Mouse (Mus musculus) forebrain, embryonic 11.5 days (tissue): ENCODE measurements around the gene Apbb2. TPM values are rescaled to one million over a fixed set of nuclear protein-coding genes. Genes with fewer than 3 reads are reported as not detected.

Experiments
- ATAC-seq: fragments of 200-750 bp; cut with Nextera tagmentation; replicated peaks from 2 replicates; pipeline ENCODE4 v1.8.0; 2017; ENCODE audit warnings: moderate TSS enrichment; ENCODE audit not compliant: low FRiP score
- DNase-seq: peaks from one replicate; pipeline ENCODE4 v3.0.0-alpha.2; 2017; ENCODE audit warnings: low spot score
- H3K27ac ChIP-seq: fragments of 300-500 bp; sonication (generic); 2 replicates; pipeline ENCODE4 v1.5.1; 2014; ENCODE audit warnings: low read depth, low read length
- H3K27me3 ChIP-seq: fragments of 300-500 bp; sonication (generic); 2 replicates; pipeline ENCODE4 v1.6.1; 2014; ENCODE audit warnings: mild to moderate bottlenecking, low read length, mixed read lengths; ENCODE audit not compliant: control insufficient read depth, insufficient read depth
- H3K36me3 ChIP-seq: fragments of 300-500 bp; sonication (generic); 2 replicates; pipeline ENCODE4 v1.6.1; 2014; ENCODE audit warnings: mild to moderate bottlenecking, low read length, moderate library complexity, mixed read lengths; ENCODE audit not compliant: control insufficient read depth, insufficient read depth
- H3K4me1 ChIP-seq: fragments of 300-500 bp; sonication (generic); replicated peaks from 2 replicates; pipeline ENCODE4 v1.6.1; 2014; ENCODE audit warnings: low read length, mixed read lengths; ENCODE audit not compliant: control insufficient read depth, insufficient read depth
- H3K4me2 ChIP-seq: fragments of 300-500 bp; sonication (generic); 2 replicates; pipeline ENCODE4 v1.6.1; 2014; ENCODE audit warnings: low read depth, mild to moderate bottlenecking, low read length, moderate library complexity, mixed read lengths; ENCODE audit not compliant: severe bottlenecking
- H3K4me3 ChIP-seq: fragments of 300-500 bp; sonication (generic); 2 replicates; pipeline ENCODE4 v1.5.1; 2014; ENCODE audit warnings: low read depth, low read length
- H3K9ac ChIP-seq: fragments of 300-500 bp; sonication (generic); 2 replicates; pipeline ENCODE4 v1.6.1; 2014; ENCODE audit warnings: low read length
- H3K9me3 ChIP-seq: fragments of 300-500 bp; sonication (generic); 2 replicates; pipeline ENCODE4 v1.6.1; 2016; ENCODE audit warnings: low read length, mixed read lengths; ENCODE audit not compliant: control insufficient read depth
- WGBS: fragments of 180-500 bp; shearing (Covaris S2); extraction: QIAGEN DNeasy Blood & Tissue Kit; methylation state at CpG from one replicate; pipeline ENCODE4 v1.1.7; 2014; 5-methylcytosine and 5-hydroxymethylcytosine counted together
- polyA plus RNA-seq: library from polyadenylated mRNA; unstranded; fragments of >200 nt; fragmentation: Nextera tagmentation; extraction: Ambion mirVana; gene quantifications from 2 replicates; pipeline ENCODE4 v1.2.1, GENCODE M21; 2014

Apbb2 gene
- polyA plus RNA-seq, 1 experiment from 2014 or later = 35.3 TPM

DNA sequence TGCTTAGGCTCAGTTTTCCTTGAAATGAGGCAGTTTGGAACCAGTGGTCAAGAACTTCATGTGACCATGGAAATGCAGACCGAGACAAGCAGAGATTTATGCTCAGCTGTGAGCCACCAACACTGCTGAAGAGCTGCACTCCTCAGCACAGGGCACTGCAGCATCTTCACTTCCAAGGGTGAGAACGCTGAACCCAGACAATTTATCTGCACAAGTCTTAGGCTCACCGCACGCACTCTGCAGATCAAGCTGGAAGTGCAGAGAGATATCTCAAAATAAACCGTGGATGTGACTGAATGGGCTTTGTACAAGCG is 114.2 kb downstream of the Apbb2 start:
- H3K27ac ChIP-seq = no peak overlapping the region
- no peaks in the 10 kb centered on the region for H3K36me3 ChIP-seq
- WGBS = 88% methylated on average over 6 of the region's 6 CpGs

DNA sequence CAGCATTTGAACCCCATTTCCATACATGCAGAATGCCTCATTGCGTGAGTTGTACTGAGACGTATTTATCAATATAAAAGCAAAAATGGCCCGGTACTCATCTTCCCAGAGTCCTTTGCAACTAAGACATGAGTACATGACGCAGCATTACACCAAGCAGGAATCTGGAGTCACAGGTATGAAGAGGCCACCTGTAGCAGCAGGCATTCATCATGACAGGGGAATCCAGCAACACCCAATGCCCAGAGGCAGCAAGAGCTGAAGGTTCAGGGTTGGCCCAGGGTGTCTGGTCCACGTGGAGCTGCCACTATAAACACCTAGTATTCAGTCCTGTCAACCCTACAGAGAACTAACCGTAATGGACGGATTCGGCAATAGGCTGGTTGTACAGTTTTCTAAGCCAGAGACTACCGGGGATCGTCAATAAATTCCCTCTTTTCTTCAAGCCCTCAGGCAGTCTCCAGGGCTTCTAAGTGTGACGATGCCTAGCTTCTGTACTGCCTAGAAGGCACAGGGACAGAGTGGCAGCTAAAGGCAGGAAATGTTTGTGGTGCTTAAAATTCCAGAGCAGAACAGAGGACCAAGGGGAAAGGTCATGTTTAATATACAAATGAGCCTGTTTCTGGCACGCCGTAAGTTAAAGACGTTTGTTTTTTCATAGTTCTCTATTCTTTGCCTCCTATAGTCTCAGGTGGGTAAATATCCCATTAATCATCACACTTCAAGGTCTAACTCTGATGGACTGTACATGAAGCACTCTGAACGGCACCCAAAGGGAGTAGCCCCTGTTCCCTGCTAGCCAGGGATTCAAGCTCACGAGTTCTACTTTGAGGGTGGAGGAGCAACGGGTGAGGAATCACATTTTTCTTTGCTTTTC is 114.8 kb downstream of the Apbb2 start:
- no peak overlapping the region for H3K4me2 ChIP-seq
- no peak overlapping the region for H3K4me3 ChIP-seq
- ATAC-seq (no peak), DNase-seq (peak; percentile 42)
- H3K27ac ChIP-seq = no peak overlapping the region
- no peaks in the 10 kb centered on the region for H3K27me3 ChIP-seq
- no peaks in the 10 kb centered on the region for H3K9me3 ChIP-seq
- WGBS = 77% methylated on average over 17 of the region's 17 CpGs
- H3K36me3 ChIP-seq = no peaks in the 10 kb centered on the region
- no peak overlapping the region for H3K9ac ChIP-seq
- H3K4me1 ChIP-seq = no peaks in the 10 kb centered on the region

More for the DNA sequence above, 114.2 kb downstream of the Apbb2 start:
- ATAC-seq (no peak), DNase-seq (no peak)
- Histone ChIP-seq H3K9ac (no peak overlapping the region), H3K9me3 (no peaks in the 10 kb centered on the region), H3K4me2 (no peak overlapping the region), H3K27me3 (no peaks in the 10 kb centered on the region), H3K4me1 (no peaks in the 10 kb centered on the region), H3K4me3 (no peak overlapping the region)

DNA sequence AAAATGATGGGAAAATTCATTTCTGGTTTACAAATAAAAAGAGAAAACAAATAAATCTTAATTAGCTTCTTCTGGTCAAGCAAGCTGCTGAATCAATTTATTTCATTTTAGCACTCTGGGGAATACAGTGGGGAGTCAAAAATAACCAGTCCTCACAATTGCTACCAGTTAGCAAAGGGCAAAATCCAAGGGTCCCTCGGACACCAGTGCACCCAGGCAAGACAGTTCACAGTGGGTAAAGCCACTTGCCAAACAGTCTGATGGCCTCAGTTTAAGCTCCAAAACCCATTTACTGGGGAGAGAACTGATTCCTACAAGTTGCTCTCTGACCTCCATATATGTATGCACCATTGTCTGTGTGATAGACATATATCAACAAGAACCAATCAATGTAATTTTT is 115.6 kb downstream of the Apbb2 start:
- ATAC-seq = no peak
- Histone ChIP-seq H3K4me3 (no peak overlapping the region), H3K9ac (no peak overlapping the region), H3K27me3 (no peaks in the 10 kb centered on the region), H3K36me3 (no peaks in the 10 kb centered on the region), H3K4me1 (no peaks in the 10 kb centered on the region), H3K9me3 (no peaks in the 10 kb centered on the region), H3K27ac (no peak overlapping the region), H3K4me2 (no peak overlapping the region)
- WGBS = 92% methylated on average over 1 of the region's 1 CpGs
- DNase-seq = no peak

GRCm38 (mm10) chr5:66499621-66500020 is 119.0 kb downstream of the Apbb2 start:
- H3K9ac ChIP-seq = no peak overlapping the region
- no peak overlapping the region for H3K27ac ChIP-seq
- no peaks in the 10 kb centered on the region for H3K9me3 ChIP-seq
- no peaks in the 10 kb centered on the region for H3K27me3 ChIP-seq
- no peaks in the 10 kb centered on the region for H3K36me3 ChIP-seq
- 94% methylated on average over 7 of the region's 7 CpGs for WGBS
- H3K4me2 ChIP-seq = no peak overlapping the region
- no peak overlapping the region for H3K4me3 ChIP-seq
- DNase-seq (peak; percentile 21), ATAC-seq (no peak)
- H3K4me1 ChIP-seq = 0 out of 2 replicates have a peak, but pooled peaks cover 3% of the 10 kb centered on the region

DNA sequence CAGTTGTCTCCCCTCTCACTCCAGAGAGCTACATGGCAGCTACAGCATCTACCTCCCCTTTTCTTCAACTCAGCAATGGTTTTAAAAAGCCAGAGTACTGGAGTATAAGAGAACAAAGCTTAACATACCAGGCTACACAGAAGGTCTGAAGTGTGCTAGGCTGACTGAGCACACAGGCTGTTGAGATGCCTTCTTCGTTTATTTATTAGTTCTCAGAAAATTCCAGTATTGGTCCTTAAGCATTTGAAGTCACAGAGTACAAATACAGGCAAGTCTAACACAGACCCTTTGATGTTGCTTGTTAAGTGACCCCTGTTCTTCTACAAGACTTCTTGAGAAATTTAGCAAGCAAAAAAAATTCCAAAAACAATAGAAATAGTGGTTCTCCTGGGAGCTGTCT is 120.4 kb downstream of the Apbb2 start:
- Histone ChIP-seq H3K9ac (no peak overlapping the region), H3K9me3 (no peaks in the 10 kb centered on the region), H3K4me3 (no peak overlapping the region), H3K4me2 (no peak overlapping the region), H3K27me3 (no peaks in the 10 kb centered on the region), H3K36me3 (no peaks in the 10 kb centered on the region), H3K4me1 (0 out of 2 replicates have a peak, but pooled peaks cover 3% of the 10 kb centered on the region), H3K27ac (no peak overlapping the region)
- ATAC-seq = no peak
- WGBS = 70% methylated on average over 1 of the region's 1 CpGs
- no peak for DNase-seq

- no peak overlapping the region for H3K27ac ChIP-seq
- DNase-seq = peak; percentile 49
- WGBS = 80% methylated on average over 14 of the region's 14 CpGs
These were observed 121.0 kb downstream of the Apbb2 start for GRCm38 (mm10) chr5:66497479-66498087.

GRCm38 (mm10) chr5:66496881-66497360 is 121.7 kb downstream of the Apbb2 start:
- no peak overlapping the region for H3K4me2 ChIP-seq
- H3K27ac ChIP-seq = no peak overlapping the region
- no peaks in the 10 kb centered on the region for H3K36me3 ChIP-seq
- DNase-seq (peak; percentile 41), ATAC-seq (no peak)
- H3K9me3 ChIP-seq = no peaks in the 10 kb centered on the region
- no peak overlapping the region for H3K9ac ChIP-seq
- H3K27me3 ChIP-seq = no peaks in the 10 kb centered on the region
- peaks cover 6% of the 10 kb centered on the region; the same call in 1 of the 2 replicates for H3K4me1 ChIP-seq
- H3K4me3 ChIP-seq = no peak overlapping the region
- 59% methylated on average over 4 of the region's 4 CpGs for WGBS

More at GRCm38 (mm10) chr5:66497479-66498087, 121.0 kb downstream of the Apbb2 start:
- Histone ChIP-seq H3K27me3 (no peaks in the 10 kb centered on the region), H3K4me2 (no peak overlapping the region), H3K4me3 (no peak overlapping the region), H3K4me1 (0 out of 2 replicates have a peak, but pooled peaks cover 3% of the 10 kb centered on the region), H3K36me3 (no peaks in the 10 kb centered on the region), H3K9me3 (no peaks in the 10 kb centered on the region), H3K9ac (no peak overlapping the region)
- no peak for ATAC-seq

DNA sequence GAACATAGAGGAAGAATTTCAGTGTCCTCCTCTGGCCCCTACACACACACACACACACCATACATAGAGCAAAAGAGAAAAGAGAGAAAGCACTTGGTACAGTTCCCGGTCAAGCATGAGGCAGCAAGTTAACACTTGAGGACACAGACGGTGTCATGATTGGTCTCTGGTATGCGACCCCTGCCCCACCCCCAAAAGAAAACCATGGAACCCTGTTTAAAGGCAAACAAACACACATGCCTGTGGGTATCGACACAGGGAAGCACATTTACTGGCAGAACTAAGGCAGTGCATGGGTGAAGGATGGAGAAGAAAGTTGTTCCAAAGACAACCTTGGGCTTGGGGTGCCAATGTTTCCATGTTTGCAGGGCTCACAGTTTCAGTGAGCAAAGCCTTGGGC is 123.9 kb downstream of the Apbb2 start:
- Histone ChIP-seq H3K9ac (no peak overlapping the region), H3K4me3 (no peak overlapping the region), H3K4me2 (no peak overlapping the region), H3K4me1 (peaks cover 6% of the 10 kb centered on the region; the same call in 1 of the 2 replicates), H3K9me3 (no peaks in the 10 kb centered on the region), H3K27ac (no peak overlapping the region), H3K36me3 (no peaks in the 10 kb centered on the region), H3K27me3 (no peaks in the 10 kb centered on the region)
- DNase-seq = no peak
- no peak for ATAC-seq
- WGBS = 56% methylated on average over 4 of the region's 4 CpGs
